Mouse (Mus musculus) thymus, adult 2 months (tissue): ENCODE data around the gene Gak. TPM values are rescaled to one million over a fixed set of nuclear protein-coding genes. Genes with fewer than 3 reads are reported as not detected.

ENCODE experiments used
- DNase-seq: peaks from one replicate; pipeline ENCODE4 v3.0.0; 2021
- H3K27ac ChIP-seq: fragments of 200-500 bp; 2 replicates; pipeline ENCODE4 v1.5.1; 2012; ENCODE audit warnings: low read length, control low read depth; ENCODE audit not compliant: control insufficient read depth, insufficient read depth
- H3K27me3 ChIP-seq: fragments of 200-500 bp; 2 replicates; pipeline ENCODE4 v1.6.1; 2012; ENCODE audit warnings: mild to moderate bottlenecking, low read length, moderate library complexity, mixed read lengths; ENCODE audit not compliant: control insufficient read depth, insufficient read depth
- H3K36me3 ChIP-seq: fragments of 200-500 bp; 2 replicates; pipeline ENCODE4 v1.6.1; 2012; ENCODE audit warnings: mild to moderate bottlenecking, low read length, moderate library complexity; ENCODE audit not compliant: control insufficient read depth, insufficient read depth
- H3K4me1 ChIP-seq: fragments of 200-500 bp; replicated peaks from 2 replicates; pipeline ENCODE4 v1.6.1; 2012; ENCODE audit warnings: low read length; ENCODE audit not compliant: control insufficient read depth, insufficient read depth
- H3K4me3 ChIP-seq: fragments of 200-500 bp; 2 replicates; pipeline ENCODE4 v1.5.1; 2012; ENCODE audit warnings: mild to moderate bottlenecking, low read length, control low read depth, moderate library complexity; ENCODE audit not compliant: control insufficient read depth, insufficient read depth
- CTCF ChIP-seq: fragments of 200-500 bp; IDR thresholded peaks from 2 replicates; pipeline ENCODE4 v1.5.1; 2012; ENCODE audit warnings: mild to moderate bottlenecking, control low read depth, low read length, moderate library complexity, borderline replicate concordance; ENCODE audit not compliant: control insufficient read depth, poor library complexity, insufficient read depth; ENCODE audit errors: extremely low read depth
- POLR2A ChIP-seq: fragments of 200-500 bp; IDR thresholded peaks from 2 replicates; pipeline ENCODE4 v1.6.1; 2012; ENCODE audit warnings: mild to moderate bottlenecking, low read length, control low read depth, moderate library complexity; ENCODE audit not compliant: control insufficient read depth, poor library complexity, insufficient read depth; ENCODE audit errors: extremely low read depth
- WGBS: fragments of 180-500 bp; shearing (Covaris S2); methylation state at CpG from one replicate; pipeline ENCODE4 v1.1.7; 2018; 5-methylcytosine and 5-hydroxymethylcytosine counted together
- polyA plus RNA-seq: library from polyadenylated mRNA; depleted of rRNA; stranded (reverse); fragments of >200 nt; gene quantifications from 2 replicates; pipeline ENCODE4 v1.2.3, GENCODE M21; 2012; rRNA removed

Gak gene
- polyA plus RNA-seq, 1 experiment, result 158 TPM

DNA sequence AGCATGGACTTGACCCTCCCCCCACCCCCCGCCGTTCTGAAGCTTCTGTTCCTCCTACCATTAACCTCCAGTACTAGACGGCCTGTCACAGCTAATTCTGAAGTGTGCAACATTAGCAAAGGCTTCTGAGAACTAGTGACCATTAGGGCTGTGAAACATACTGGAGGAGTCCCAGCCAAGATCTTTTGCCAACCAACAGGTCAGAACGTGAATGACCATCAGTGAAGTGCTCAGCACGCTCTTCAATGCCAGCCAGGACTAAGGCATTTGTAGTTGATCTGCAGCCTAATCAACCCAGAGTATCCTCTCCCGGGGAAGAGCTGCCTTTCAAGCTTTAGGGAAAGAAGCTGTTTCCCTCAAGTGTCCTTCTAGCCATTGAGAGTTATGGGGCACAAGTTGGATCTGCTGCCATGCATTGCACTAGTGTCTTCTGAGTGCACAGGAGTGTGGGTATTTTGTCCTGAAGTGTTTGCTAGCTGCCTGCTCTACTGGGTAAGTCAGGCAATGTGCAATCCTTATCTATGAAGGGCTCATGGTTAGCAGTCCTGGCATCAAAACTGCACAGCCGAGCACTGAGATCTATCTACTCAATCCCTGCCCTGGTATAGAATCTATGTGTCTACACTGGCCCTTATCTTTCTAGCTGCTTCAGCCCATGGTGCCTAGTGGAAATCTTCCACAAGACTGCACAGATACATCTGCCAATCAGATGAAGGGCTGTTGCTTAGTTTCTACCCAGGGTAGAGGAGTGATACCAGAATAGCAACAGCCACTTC, 85.9 kb downstream of the Gak start:
- Histone ChIP-seq H3K27ac (no peak overlapping the region), H3K36me3 (no peaks in the 10 kb centered on the region), H3K4me3 (no peak overlapping the region), H3K27me3 (no peaks in the 10 kb centered on the region), H3K4me1 (no peaks in the 10 kb centered on the region)
- DNase-seq, result no peak
- TF ChIP-seq POLR2A (no peak), CTCF (no peak)
- WGBS, result 66% methylated on average over 7 of the region's 7 CpGs

- TF ChIP-seq CTCF (no peak), POLR2A (no peak)
- 97% methylated on average over 2 of the region's 2 CpGs for WGBS
These were observed 95.4 kb downstream of the Gak start for GRCm38 (mm10) chr5:108534188-108534587.

GRCm38 (mm10) chr5:108522597-108522996, 107.0 kb downstream of the Gak start:
- Histone ChIP-seq H3K4me3 (no peak overlapping the region), H3K27ac (no peak overlapping the region), H3K27me3 (no peaks in the 10 kb centered on the region), H3K36me3 (no peaks in the 10 kb centered on the region), H3K4me1 (no peaks in the 10 kb centered on the region)
- no peak for TF ChIP-seq POLR2A
- no peak for TF ChIP-seq CTCF
- 93% methylated on average over 3 of the region's 3 CpGs for WGBS
- DNase-seq, result no peak

More at GRCm38 (mm10) chr5:108534188-108534587, 95.4 kb downstream of the Gak start:
- no peaks in the 10 kb centered on the region for H3K4me1 ChIP-seq
- no peak for DNase-seq
- no peaks in the 10 kb centered on the region for H3K36me3 ChIP-seq
- H3K27ac ChIP-seq, result no peak overlapping the region
- no peaks in the 10 kb centered on the region for H3K27me3 ChIP-seq
- no peak overlapping the region for H3K4me3 ChIP-seq

DNA sequence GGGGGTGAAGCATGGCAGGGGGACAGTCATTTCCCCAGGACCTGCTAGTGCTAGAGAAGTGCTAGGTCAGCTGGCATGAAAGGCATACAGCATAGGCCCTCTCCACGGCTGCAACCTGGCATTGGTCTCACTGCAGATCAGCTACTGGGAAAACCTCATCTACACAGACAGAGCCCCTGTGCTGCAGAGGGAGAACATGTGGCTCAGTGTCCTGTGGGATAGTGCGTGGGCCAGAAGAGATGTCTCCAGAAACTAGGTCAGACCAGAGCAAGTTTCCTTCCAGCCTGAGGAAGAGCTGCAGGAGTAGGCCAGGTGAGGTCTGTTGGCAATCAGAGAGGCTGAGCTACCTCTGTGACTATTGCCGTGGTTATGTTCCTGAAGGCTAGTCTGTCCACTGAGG, 107.7 kb downstream of the Gak start:
- 79% methylated on average over 3 of the region's 3 CpGs for WGBS
- Histone ChIP-seq H3K27me3 (no peaks in the 10 kb centered on the region), H3K36me3 (no peaks in the 10 kb centered on the region), H3K4me1 (no peaks in the 10 kb centered on the region), H3K27ac (no peak overlapping the region), H3K4me3 (no peak overlapping the region)
- no peak for TF ChIP-seq CTCF
- TF ChIP-seq POLR2A, result no peak
- DNase-seq, result no peak

DNA sequence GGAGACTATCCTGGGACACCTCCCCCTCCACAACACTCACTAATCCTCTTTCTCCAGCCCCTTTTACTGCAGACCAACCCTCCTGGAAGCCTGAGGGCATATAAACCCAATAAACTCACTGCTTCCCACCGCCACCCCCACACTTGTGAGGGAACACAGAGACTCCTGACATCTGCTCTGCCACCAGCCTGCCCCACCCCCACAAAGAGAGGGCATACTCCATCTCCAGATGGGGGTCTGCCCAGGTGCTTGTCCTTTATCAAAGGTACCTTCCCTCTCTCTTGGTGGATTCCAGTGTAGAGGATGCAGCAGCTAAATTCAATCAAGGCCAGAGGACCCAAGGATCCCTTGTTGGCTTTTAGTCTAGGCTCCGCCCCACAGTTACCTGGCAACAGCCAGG, 108.5 kb downstream of the Gak start:
- Histone ChIP-seq H3K4me3 (no peak overlapping the region), H3K36me3 (no peaks in the 10 kb centered on the region), H3K27ac (no peak overlapping the region), H3K4me1 (no peaks in the 10 kb centered on the region), H3K27me3 (no peaks in the 10 kb centered on the region)
- no peak for TF ChIP-seq POLR2A
- TF ChIP-seq CTCF, result no peak
- WGBS, result 88% methylated on average over 2 of the region's 2 CpGs
- DNase-seq, result no peak

- no peaks in the 10 kb centered on the region for H3K27me3 ChIP-seq
- DNase-seq, result no peak
- TF ChIP-seq CTCF (no peak), POLR2A (no peak)
- H3K36me3 ChIP-seq, result no peaks in the 10 kb centered on the region
- H3K27ac ChIP-seq, result no peak overlapping the region
- WGBS, result 73% methylated on average over 7 of the region's 7 CpGs
- no peaks in the 10 kb centered on the region for H3K4me1 ChIP-seq
- no peak overlapping the region for H3K4me3 ChIP-seq
These were observed 109.4 kb downstream of the Gak start for GRCm38 (mm10) chr5:108520153-108520552.

Other genes with a start within 250 kb of the Gak start
- gene Pde6b, start 241.4 kb downstream of the Gak start, polyA plus RNA-seq, result not detected in 2 replicates
- gene Atp5k, start 195.3 kb downstream of the Gak start, polyA plus RNA-seq, result 35.6 and 46.8 TPM in 2 replicates
- gene Mfsd7a, start 180.9 kb downstream of the Gak start, polyA plus RNA-seq, result 2.4 and 3.8 TPM in 2 replicates
- 17.1 and 19.8 TPM in 2 replicates for gene Pcgf3, start 168.5 kb downstream of the Gak start, polyA plus RNA-seq
- 0.27 and 0.29 TPM in 2 replicates for gene Cplx1, start 79.7 kb downstream of the Gak start, polyA plus RNA-seq
- 73.3 and 77.3 TPM in 2 replicates for gene Tmem175, start within 50 bp of the Gak start, polyA plus RNA-seq
- 34.6 and 35.4 TPM in 2 replicates for gene Idua, start 30.6 kb upstream of the Gak start, polyA plus RNA-seq
- 39.5 and 45.0 TPM in 2 replicates for gene Dgkq, start 39.9 kb upstream of the Gak start, polyA plus RNA-seq
- gene Slc26a1, start 45.8 kb upstream of the Gak start, polyA plus RNA-seq, result 0.44 and 0.87 TPM in 2 replicates
- 22.2 and 26.0 TPM in 2 replicates for gene Fgfrl1, start 62.6 kb upstream of the Gak start, polyA plus RNA-seq
- gene Rnf212, start 145.2 kb upstream of the Gak start, polyA plus RNA-seq, result 0.08 TPM in 1 of 2 replicates, not detected in the other
- not detected in 2 replicates for gene Tmed11, start 165.6 kb upstream of the Gak start, polyA plus RNA-seq
- gene Vmn2r8, start 179.1 kb upstream of the Gak start, polyA plus RNA-seq, result not detected in 2 replicates
- not detected in 2 replicates for gene Vmn2r9, start 222.8 kb upstream of the Gak start, polyA plus RNA-seq